Mouse (Mus musculus): ENCODE measurements at regions not wholly inside any gene's neighbourhood (a gene's known extent, or its start where the extent isn't known, plus 50 kb on each side); places are given as distances from the start of the nearest gene placed in this dataset.

DNA sequence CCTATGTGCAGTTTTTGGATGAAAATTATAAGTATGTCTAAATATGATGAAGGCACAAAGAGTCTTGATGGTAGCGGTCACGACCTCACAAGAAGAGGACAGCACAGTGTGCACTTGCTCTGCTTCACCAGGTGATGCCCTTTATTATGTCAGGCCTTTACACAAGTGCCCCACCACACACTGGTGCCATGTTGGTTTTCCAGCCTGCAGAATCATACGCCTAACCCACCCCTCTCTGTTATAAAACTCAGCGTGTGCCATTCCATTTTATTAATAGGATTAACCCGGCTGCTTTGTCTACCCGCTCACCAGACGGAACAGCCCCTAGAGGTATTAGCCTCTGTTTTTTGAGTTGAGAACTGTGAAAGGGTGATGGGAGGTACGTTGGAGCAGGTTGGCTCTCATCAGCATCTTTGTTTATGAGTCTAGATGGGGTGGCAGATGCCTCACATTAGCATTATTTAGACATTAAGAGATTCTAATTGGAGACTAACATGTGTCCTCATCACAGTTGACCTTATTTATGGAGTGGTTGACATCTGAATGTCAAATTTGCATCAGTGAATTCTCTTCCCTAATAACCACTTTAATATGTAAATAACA, 108.3 kb upstream of the Agbl1 start:
- Histone ChIP-seq H3K4me2 (ENCODE audit: low read depth) (no peak overlapping the region), H3K4me3 (ENCODE audit: insufficient read depth in 1 of 2, low read depth in 2 of 2, low read length in 2 of 2) (no peak overlapping the region), H3K9me3 (ENCODE audit: control insufficient read depth, low read length) (no peaks in the 10 kb centered on the region), H3K4me1 (replicated peaks; ENCODE audit: control insufficient read depth in 2 of 2, insufficient read depth in 2 of 2, low read length in 1 of 2) (no peaks in the 10 kb centered on the region), H3K27ac (no peak overlapping the region), H3K36me3 (replicated peaks; ENCODE audit: control insufficient read depth, insufficient read depth, low read depth) (no peaks in the 10 kb centered on the region), H3K27me3 (ENCODE audit: control insufficient read depth, insufficient read depth, low read length) (no peaks in the 10 kb centered on the region), H3K9ac (replicated peaks) (no peak overlapping the region)
- 69% methylated on average over 8 of the region's 8 CpGs for WGBS (ENCODE audit: insufficient replicate concordance)
- no peak for TF ChIP-seq EP300 (IDR thresholded peaks at IDR 0.05; ENCODE audit: low read depth)
- no peak for TF ChIP-seq CTCF (IDR thresholded peaks at IDR 0.05; ENCODE audit: low read depth)
- no peak for ATAC-seq (ENCODE audit: insufficient read depth)
- DNase-seq (ENCODE audit: low read depth in 3 of 3, low spot score in 3 of 3) = no peak

DNA sequence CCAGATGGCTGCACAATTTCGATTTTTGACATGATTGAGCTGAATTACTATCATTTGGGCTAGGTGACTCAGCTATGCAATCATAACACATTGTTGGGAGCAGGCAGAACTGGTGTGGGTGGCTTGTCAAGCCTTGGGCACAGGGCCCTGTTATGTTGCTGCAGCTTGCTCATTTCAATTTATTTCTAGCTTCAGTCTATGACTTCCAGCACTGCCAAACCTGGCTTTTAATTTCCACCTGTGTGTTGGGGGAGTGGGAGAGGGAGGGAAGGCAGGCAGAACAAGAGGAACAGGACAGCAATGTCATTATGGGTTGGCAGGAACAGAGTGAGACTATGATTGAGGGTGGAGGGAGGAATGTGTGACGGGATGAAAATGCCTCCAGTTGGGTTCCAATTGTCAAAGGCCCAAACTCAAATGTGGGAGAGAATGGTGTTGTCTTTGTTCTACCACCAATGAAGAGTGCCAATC, 102.0 kb upstream of the Agbl1 start:
- ATAC-seq (ENCODE audit: insufficient read depth) = no peak
- no peaks in the 10 kb centered on the region for H3K9me3 ChIP-seq (ENCODE audit: control insufficient read depth, low read length)
- DNase-seq (ENCODE audit: low read depth in 3 of 3, low spot score in 3 of 3) = no peak
- no peak overlapping the region for H3K9ac ChIP-seq (replicated peaks)
- H3K27ac ChIP-seq = no peak overlapping the region
- no peaks in the 10 kb centered on the region for H3K27me3 ChIP-seq (ENCODE audit: control insufficient read depth, insufficient read depth, low read length)
- 28% methylated on average over 2 of the region's 2 CpGs for WGBS (ENCODE audit: insufficient replicate concordance)
- TF ChIP-seq CTCF (IDR thresholded peaks at IDR 0.05; ENCODE audit: low read depth) = no peak
- TF ChIP-seq EP300 (IDR thresholded peaks at IDR 0.05; ENCODE audit: low read depth) = no peak
- no peaks in the 10 kb centered on the region for H3K4me1 ChIP-seq (replicated peaks; ENCODE audit: control insufficient read depth in 2 of 2, insufficient read depth in 2 of 2, low read length in 1 of 2)
- no peak overlapping the region for H3K4me2 ChIP-seq (ENCODE audit: low read depth)
- H3K4me3 ChIP-seq (ENCODE audit: insufficient read depth in 1 of 2, low read depth in 2 of 2, low read length in 2 of 2) = no peak overlapping the region
- H3K36me3 ChIP-seq (replicated peaks; ENCODE audit: control insufficient read depth, insufficient read depth, low read depth) = no peaks in the 10 kb centered on the region

DNA sequence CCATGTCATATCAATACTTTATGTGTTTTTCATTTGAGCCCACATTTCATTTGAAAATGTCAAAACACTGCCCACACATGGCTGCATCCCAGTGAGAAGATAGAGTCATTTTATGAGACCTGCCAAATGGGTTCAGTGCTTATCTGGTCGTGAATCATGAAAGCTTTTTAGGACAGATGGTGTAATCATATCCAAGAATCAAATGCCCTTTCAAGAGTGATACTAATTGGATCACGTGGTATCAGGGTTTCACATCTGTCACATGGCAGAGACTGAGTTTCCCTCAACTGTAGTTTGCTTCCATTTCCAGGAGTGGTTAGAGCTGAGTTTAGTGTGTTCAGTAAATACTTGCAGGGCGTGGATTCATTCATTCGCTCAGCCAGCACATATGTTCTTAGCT, 87.2 kb upstream of the Agbl1 start:
- Histone ChIP-seq H3K9ac (replicated peaks) (no peak overlapping the region), H3K27me3 (ENCODE audit: control insufficient read depth, insufficient read depth, low read length) (no peaks in the 10 kb centered on the region), H3K4me2 (ENCODE audit: low read depth) (no peak overlapping the region), H3K36me3 (replicated peaks; ENCODE audit: control insufficient read depth, insufficient read depth, low read depth) (no peaks in the 10 kb centered on the region), H3K9me3 (ENCODE audit: control insufficient read depth, low read length) (no peaks in the 10 kb centered on the region), H3K4me1 (replicated peaks; ENCODE audit: control insufficient read depth in 2 of 2, insufficient read depth in 2 of 2, low read length in 1 of 2) (no peaks in the 10 kb centered on the region), H3K4me3 (ENCODE audit: insufficient read depth in 1 of 2, low read depth in 2 of 2, low read length in 2 of 2) (no peak overlapping the region), H3K27ac (no peak overlapping the region)
- ATAC-seq (ENCODE audit: insufficient read depth) (no peak), DNase-seq (ENCODE audit: low read depth in 3 of 3, low spot score in 3 of 3) (no peak)
- no peak for TF ChIP-seq CTCF (IDR thresholded peaks at IDR 0.05; ENCODE audit: low read depth)
- WGBS (ENCODE audit: insufficient replicate concordance) = 50% methylated on average over 4 of the region's 4 CpGs

DNA sequence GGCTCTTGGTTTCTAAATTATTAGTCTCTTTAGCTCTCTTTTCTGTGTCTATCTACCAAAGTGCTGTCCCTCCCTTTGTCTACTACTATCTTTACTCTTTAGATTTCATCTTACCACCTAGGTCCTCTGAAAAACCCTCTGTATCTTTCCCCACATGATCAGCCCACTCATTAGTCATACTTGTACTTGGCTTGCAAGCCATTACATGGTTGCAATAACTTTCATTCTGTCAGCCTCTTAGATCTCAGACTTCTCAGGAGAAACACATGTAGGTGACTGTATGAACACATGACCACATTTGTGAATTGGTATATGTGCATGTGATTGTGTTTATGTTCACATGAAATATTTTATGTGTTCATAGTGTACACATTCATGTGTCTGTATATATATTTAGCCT, 83.3 kb upstream of the Agbl1 start:
- no peak for DNase-seq (ENCODE audit: low read depth in 3 of 3, low spot score in 3 of 3)
- no peaks in the 10 kb centered on the region for H3K27me3 ChIP-seq (ENCODE audit: control insufficient read depth, insufficient read depth, low read length)
- no peaks in the 10 kb centered on the region for H3K9me3 ChIP-seq (ENCODE audit: control insufficient read depth, low read length)
- H3K36me3 ChIP-seq (replicated peaks; ENCODE audit: control insufficient read depth, insufficient read depth, low read depth) = no peaks in the 10 kb centered on the region
- H3K4me1 ChIP-seq (replicated peaks; ENCODE audit: control insufficient read depth in 2 of 2, insufficient read depth in 2 of 2, low read length in 1 of 2) = no peaks in the 10 kb centered on the region
- no peak overlapping the region for H3K4me3 ChIP-seq (ENCODE audit: insufficient read depth in 1 of 2, low read depth in 2 of 2, low read length in 2 of 2)
- ATAC-seq (ENCODE audit: insufficient read depth) = no peak
- H3K4me2 ChIP-seq (ENCODE audit: low read depth) = no peak overlapping the region
- no peak for TF ChIP-seq EP300 (IDR thresholded peaks at IDR 0.05; ENCODE audit: low read depth)
- no peak for TF ChIP-seq CTCF (IDR thresholded peaks at IDR 0.05; ENCODE audit: low read depth)
- H3K27ac ChIP-seq = no peak overlapping the region
- H3K9ac ChIP-seq (replicated peaks) = no peak overlapping the region

DNA sequence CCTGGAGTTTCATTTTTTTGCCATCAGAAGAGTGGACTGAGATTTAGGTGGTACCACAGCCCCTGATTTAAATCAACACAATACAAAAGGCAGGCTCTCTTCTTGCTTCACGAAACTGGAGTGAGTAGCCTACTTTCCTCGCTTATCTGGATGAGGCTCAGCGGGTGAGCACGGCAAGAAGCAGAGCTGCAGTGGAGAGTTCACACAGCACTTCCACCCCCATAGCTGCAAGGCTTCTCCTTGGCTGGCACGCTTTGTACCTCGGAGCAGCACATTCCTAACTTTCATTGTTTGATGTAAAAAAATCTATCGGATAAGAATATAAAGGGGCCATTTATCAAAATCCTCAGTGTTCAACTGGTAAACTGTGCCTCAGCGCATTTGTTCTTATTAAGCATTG, 72.8 kb upstream of the Agbl1 start:
- no peak for TF ChIP-seq EP300 (IDR thresholded peaks at IDR 0.05; ENCODE audit: low read depth)
- TF ChIP-seq CTCF (IDR thresholded peaks at IDR 0.05; ENCODE audit: low read depth) = no peak
- Histone ChIP-seq H3K4me3 (ENCODE audit: insufficient read depth in 1 of 2, low read depth in 2 of 2, low read length in 2 of 2) (no peak overlapping the region), H3K9me3 (ENCODE audit: control insufficient read depth, low read length) (no peaks in the 10 kb centered on the region), H3K4me2 (ENCODE audit: low read depth) (no peak overlapping the region), H3K4me1 (replicated peaks; ENCODE audit: control insufficient read depth in 2 of 2, insufficient read depth in 2 of 2, low read length in 1 of 2) (no peaks in the 10 kb centered on the region), H3K9ac (replicated peaks) (no peak overlapping the region), H3K27ac (no peak overlapping the region), H3K27me3 (ENCODE audit: control insufficient read depth, insufficient read depth, low read length) (no peaks in the 10 kb centered on the region), H3K36me3 (replicated peaks; ENCODE audit: control insufficient read depth, insufficient read depth, low read depth) (no peaks in the 10 kb centered on the region)
- WGBS (ENCODE audit: insufficient replicate concordance) = 41% methylated on average over 8 of the region's 8 CpGs
- ATAC-seq (ENCODE audit: insufficient read depth) (no peak), DNase-seq (ENCODE audit: low read depth in 3 of 3, low spot score in 3 of 3) (no peak)

All from liver, embryonic 14.5 days (tissue).